Mouse (Mus musculus) testis, adult 2 months (tissue): ENCODE data around the gene Sorcs2. TPM values are rescaled to one million over a fixed set of nuclear protein-coding genes. Genes with fewer than 3 reads are reported as not detected.
A peak's percentile ranks its signal among the peaks of the same experiment; 100 is the strongest.

Source experiments
- H3K27ac ChIP-seq: fragments of 200-500 bp; 2 replicates; pipeline ENCODE4 v1.5.1; 2012; ENCODE audit warnings: low read depth, low read length; ENCODE audit not compliant: control insufficient read depth, insufficient read depth
- H3K27me3 ChIP-seq: fragments of 200-500 bp; 2 replicates; pipeline ENCODE4 v1.6.1; 2012; ENCODE audit warnings: mild to moderate bottlenecking, low read length, moderate library complexity; ENCODE audit not compliant: control insufficient read depth, insufficient read depth
- H3K36me3 ChIP-seq: fragments of 200-500 bp; 2 replicates; pipeline ENCODE4 v1.6.1; 2012; ENCODE audit warnings: mild to moderate bottlenecking, low read length; ENCODE audit not compliant: control insufficient read depth, insufficient read depth
- H3K4me1 ChIP-seq: fragments of 200-500 bp; 2 replicates; pipeline ENCODE4 v1.6.1; 2012; ENCODE audit warnings: low read length; ENCODE audit not compliant: control insufficient read depth, insufficient read depth
- H3K4me3 ChIP-seq: fragments of 200-500 bp; 2 replicates; pipeline ENCODE4 v1.5.1; 2012; ENCODE audit warnings: low read depth, mild to moderate bottlenecking, low read length, moderate library complexity, mixed read lengths; ENCODE audit not compliant: control insufficient read depth
- CTCF ChIP-seq: fragments of 200-500 bp; IDR thresholded peaks from 2 replicates; pipeline ENCODE4 v1.5.1; 2012; ENCODE audit warnings: low read depth, mild to moderate bottlenecking, inconsistent platforms, low read length, moderate library complexity; ENCODE audit not compliant: control insufficient read depth, insufficient read depth, insufficient replicate concordance
- POLR2A ChIP-seq: fragments of 200-500 bp; IDR thresholded peaks from 2 replicates; pipeline ENCODE4 v1.6.1; 2012; ENCODE audit warnings: low read depth, mild to moderate bottlenecking, inconsistent platforms, low read length, moderate library complexity; ENCODE audit not compliant: control insufficient read depth
- polyA plus RNA-seq: library from polyadenylated mRNA; depleted of rRNA; stranded (reverse); fragments of >200 nt; gene quantifications from 2 replicates; pipeline ENCODE4 v1.2.3, GENCODE M21; 2012

Gene Sorcs2
- polyA plus RNA-seq, 1 experiment, result 13.8 TPM

GRCm38 (mm10) chr5:36330472-36331155 is 67.3 kb downstream of the Sorcs2 start:
- TF ChIP-seq CTCF (no peak), POLR2A (no peak)
- no peak overlapping the region for H3K4me3 ChIP-seq
- no peak overlapping the region for H3K27ac ChIP-seq
- H3K4me1 ChIP-seq, result no peaks in the 10 kb centered on the region
- H3K27me3 ChIP-seq, result no peaks in the 10 kb centered on the region
- no peaks in the 10 kb centered on the region for H3K36me3 ChIP-seq

- Histone ChIP-seq H3K4me1 (peaks cover 12% of the 10 kb centered on the region), H3K27ac (no peak overlapping the region), H3K27me3 (no peaks in the 10 kb centered on the region), H3K4me3 (no peak overlapping the region), H3K36me3 (no peaks in the 10 kb centered on the region)
- TF ChIP-seq CTCF, result no peak
- no peak for TF ChIP-seq POLR2A
These were observed 71.6 kb downstream of the Sorcs2 start for GRCm38 (mm10) chr5:36326057-36327010.

- Histone ChIP-seq H3K36me3 (no peaks in the 10 kb centered on the region), H3K27ac (no peak overlapping the region), H3K27me3 (no peaks in the 10 kb centered on the region), H3K4me1 (peaks cover 14% of the 10 kb centered on the region), H3K4me3 (no peak overlapping the region)
- TF ChIP-seq POLR2A (no peak), CTCF (no peak)
These were observed 73.8 kb downstream of the Sorcs2 start for GRCm38 (mm10) chr5:36324140-36324572.

- Histone ChIP-seq H3K27me3 (no peaks in the 10 kb centered on the region), H3K27ac (no peak overlapping the region; the same call in 1 of the 2 replicates), H3K4me1 (peaks cover 14% of the 10 kb centered on the region), H3K36me3 (no peaks in the 10 kb centered on the region), H3K4me3 (no peak overlapping the region)
- TF ChIP-seq POLR2A, result no peak
- TF ChIP-seq CTCF, result peak; percentile 53; the same call in 1 of the 2 replicates
These were observed 74.4 kb downstream of the Sorcs2 start for GRCm38 (mm10) chr5:36323526-36323925.

- no peaks in the 10 kb centered on the region for H3K36me3 ChIP-seq
- peaks cover 14% of the 10 kb centered on the region for H3K4me1 ChIP-seq
- no peak overlapping the region for H3K4me3 ChIP-seq
- 0 out of 2 replicates have a peak overlapping the region, but pooled peaks have one; percentile 16 for H3K27ac ChIP-seq
- no peaks in the 10 kb centered on the region for H3K27me3 ChIP-seq
- TF ChIP-seq POLR2A, result no peak
- no peak for TF ChIP-seq CTCF
These were observed 76.4 kb downstream of the Sorcs2 start for GRCm38 (mm10) chr5:36321581-36321980.

- H3K36me3 ChIP-seq, result no peaks in the 10 kb centered on the region
- peaks cover 14% of the 10 kb centered on the region for H3K4me1 ChIP-seq
- no peak overlapping the region for H3K27ac ChIP-seq
- TF ChIP-seq CTCF (no peak), POLR2A (no peak)
- no peak overlapping the region for H3K4me3 ChIP-seq
- H3K27me3 ChIP-seq, result no peaks in the 10 kb centered on the region
These were observed 77.3 kb downstream of the Sorcs2 start for GRCm38 (mm10) chr5:36320667-36321066.
